Mouse (Mus musculus) lung, adult 2 months (tissue): Measurements from ENCODE around the gene Tmem211.

ENCODE experiments used
- CTCF ChIP-seq: fragments of 200-500 bp; IDR thresholded peaks from 2 replicates; pipeline ENCODE4 v1.5.1; 2011; ENCODE audit warnings: mild to moderate bottlenecking, low read length, control low read depth; ENCODE audit not compliant: insufficient read depth
- POLR2A ChIP-seq: fragments of 200-500 bp; IDR thresholded peaks from 2 replicates; pipeline ENCODE4 v1.6.1; 2011; ENCODE audit warnings: low read depth, mild to moderate bottlenecking, control low read depth, low read length, borderline replicate concordance; ENCODE audit errors: extremely low read depth

DNA sequence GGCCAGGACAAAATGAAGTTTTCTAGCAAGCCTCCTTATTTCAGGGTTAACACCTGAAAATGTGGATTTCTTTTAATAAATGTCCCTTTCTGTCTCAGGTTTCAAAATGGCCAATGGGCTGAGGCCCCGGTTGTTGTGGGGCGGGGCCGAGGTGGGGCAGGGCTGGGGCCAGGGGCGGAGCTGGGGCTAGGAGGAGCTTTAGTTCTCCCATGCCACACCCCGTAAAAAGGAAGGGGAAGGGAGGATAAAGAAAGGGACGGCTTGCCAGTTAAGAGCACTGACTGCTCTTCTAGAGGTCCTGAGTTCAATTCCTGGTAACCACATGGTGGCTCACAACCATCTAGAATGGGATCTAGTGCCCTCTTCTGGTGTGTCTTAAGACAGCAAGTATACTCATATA is 45.3 kb upstream of the Tmem211 start:
- TF ChIP-seq CTCF (no peak), POLR2A (no peak)
